Mouse (Mus musculus) lung, embryonic 16.5 days (tissue): ENCODE measurements at regions not wholly inside any gene's neighbourhood (a gene's known extent, or its start where the extent isn't known, plus 50 kb on each side); places are given as distances from the start of the nearest gene placed in this dataset.
A peak's percentile ranks its signal among the peaks of the same experiment; 100 is the strongest.

Experiments
- ATAC-seq: fragments of 200-750 bp; cut with Nextera tagmentation; 2 replicates; pipeline ENCODE4 v1.8.0; 2017; ENCODE audit warnings: low read depth, mild to moderate bottlenecking, moderate library complexity
- H3K27ac ChIP-seq: fragments of 300-500 bp; sonication (generic); 2 replicates; pipeline ENCODE4 v1.5.1; 2014; ENCODE audit warnings: mild to moderate bottlenecking, control low read depth, low read length
- H3K27me3 ChIP-seq: fragments of 300-500 bp; sonication (generic); 2 replicates; pipeline ENCODE4 v1.6.1; 2014; ENCODE audit warnings: low read depth, low read length, mixed read lengths; ENCODE audit not compliant: control insufficient read depth, insufficient read depth
- H3K36me3 ChIP-seq: fragments of 300-500 bp; sonication (generic); 2 replicates; pipeline ENCODE4 v1.6.1; 2014; ENCODE audit warnings: low read length; ENCODE audit not compliant: control insufficient read depth, insufficient read depth
- H3K4me1 ChIP-seq: fragments of 300-500 bp; sonication (generic); replicated peaks from 2 replicates; pipeline ENCODE4 v1.6.1; 2014; ENCODE audit warnings: low read length, mixed read lengths; ENCODE audit not compliant: control insufficient read depth, insufficient read depth
- H3K4me2 ChIP-seq: fragments of 300-500 bp; sonication (generic); 2 replicates; pipeline ENCODE4 v1.6.1; 2014; ENCODE audit warnings: low read depth, low read length, control low read depth
- H3K4me3 ChIP-seq: fragments of 300-500 bp; sonication (generic); 2 replicates; pipeline ENCODE4 v1.5.1; 2014; ENCODE audit warnings: mild to moderate bottlenecking, low read length, control low read depth
- H3K9ac ChIP-seq: fragments of 300-500 bp; sonication (generic); 2 replicates; pipeline ENCODE4 v1.6.1; 2014; ENCODE audit warnings: low read length, control low read depth
- H3K9me3 ChIP-seq: fragments of 300-500 bp; sonication (generic); 2 replicates; pipeline ENCODE4 v1.6.1; 2016; ENCODE audit warnings: low read length; ENCODE audit not compliant: control insufficient read depth
- WGBS: fragments of 180-500 bp; shearing (Covaris S2); extraction: QIAGEN DNeasy Blood & Tissue Kit; methylation state at CpG from one replicate; pipeline ENCODE4 v1.1.7; 2014; 5-methylcytosine and 5-hydroxymethylcytosine counted together

DNA sequence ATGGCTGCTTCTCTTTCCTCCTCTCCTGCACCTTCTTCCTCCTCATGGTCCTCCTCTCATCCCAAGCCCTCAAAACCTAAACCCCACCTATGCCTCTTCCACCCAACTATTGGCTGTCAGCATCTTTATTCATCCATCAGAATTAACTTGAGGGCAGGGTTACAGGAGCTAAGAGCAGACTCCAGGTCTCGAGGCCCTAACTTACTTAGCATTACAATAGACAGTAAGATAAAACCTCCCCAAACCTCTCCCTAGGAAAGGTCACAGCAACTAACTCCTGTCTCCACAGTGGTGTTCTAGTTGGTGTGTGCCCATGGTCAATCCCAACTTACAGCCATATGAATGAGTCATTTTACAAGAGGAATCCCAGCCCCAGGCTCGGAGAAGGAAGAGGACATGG lies 88.3 kb upstream of the Rpl38 start:
- no peak overlapping the region for H3K4me3 ChIP-seq
- no peak overlapping the region for H3K9ac ChIP-seq
- no peak overlapping the region for H3K27ac ChIP-seq
- peaks cover 6% of the 10 kb centered on the region; the same call in 1 of the 2 replicates for H3K9me3 ChIP-seq
- WGBS: 72% methylated on average over 2 of the region's 2 CpGs
- no peaks in the 10 kb centered on the region for H3K27me3 ChIP-seq
- H3K36me3 ChIP-seq: no peaks in the 10 kb centered on the region
- ATAC-seq: no peak
- H3K4me1 ChIP-seq: no peaks in the 10 kb centered on the region
- no peak overlapping the region for H3K4me2 ChIP-seq

DNA sequence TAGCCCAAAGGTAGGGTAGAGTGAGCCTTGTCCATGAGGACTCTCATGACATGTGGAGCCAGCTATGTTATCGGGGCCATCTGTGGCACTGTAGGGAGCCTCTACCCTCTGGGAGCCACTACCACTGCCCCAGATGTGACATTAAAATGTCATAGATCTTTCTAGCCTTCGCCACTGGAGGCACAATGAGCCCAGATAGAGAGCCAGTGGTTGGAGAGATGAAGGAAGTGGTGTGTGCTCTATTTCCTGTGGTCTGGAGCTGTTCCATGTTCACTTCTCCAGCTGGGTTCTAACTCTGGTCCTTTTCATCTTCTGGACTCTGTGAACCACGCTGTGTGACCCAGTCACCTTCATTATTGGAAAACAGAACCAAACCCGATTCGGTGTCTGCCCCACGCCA lies 89.8 kb upstream of the Rpl38 start:
- Histone ChIP-seq H3K4me3 (no peak overlapping the region), H3K4me2 (no peak overlapping the region), H3K36me3 (no peaks in the 10 kb centered on the region), H3K9me3 (peaks cover 6% of the 10 kb centered on the region; the same call in 1 of the 2 replicates), H3K27me3 (no peaks in the 10 kb centered on the region), H3K27ac (no peak overlapping the region), H3K4me1 (no peaks in the 10 kb centered on the region), H3K9ac (no peak overlapping the region)
- ATAC-seq: no peak
- 84% methylated on average over 6 of the region's 6 CpGs for WGBS

DNA sequence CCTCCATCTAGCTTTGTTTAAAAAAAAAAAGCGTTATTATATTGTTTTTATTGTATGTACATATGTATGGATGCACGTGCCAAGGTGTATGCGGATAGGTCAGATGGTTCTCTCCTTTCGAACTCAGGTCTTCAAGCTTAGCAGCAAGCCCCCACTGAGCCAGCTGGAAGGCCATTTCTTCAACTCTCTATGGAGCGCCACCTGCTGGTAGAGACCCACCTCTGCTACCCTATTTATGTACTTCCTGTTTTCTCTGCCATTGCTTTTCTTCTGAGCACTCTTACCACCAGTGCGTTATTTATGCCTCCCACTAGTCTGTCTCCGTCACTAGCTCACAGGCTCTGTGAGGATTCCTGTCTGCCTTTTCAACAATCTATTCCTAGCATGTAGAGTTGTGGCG lies 91.5 kb upstream of the Rpl38 start:
- Histone ChIP-seq H3K4me3 (no peak overlapping the region), H3K27me3 (no peaks in the 10 kb centered on the region), H3K9me3 (0 out of 2 replicates have a peak, but pooled peaks cover 4% of the 10 kb centered on the region), H3K27ac (no peak overlapping the region), H3K4me2 (no peak overlapping the region), H3K4me1 (no peaks in the 10 kb centered on the region), H3K9ac (no peak overlapping the region), H3K36me3 (no peaks in the 10 kb centered on the region)
- no peak for ATAC-seq
- WGBS: 88% methylated on average over 8 of the region's 8 CpGs

DNA sequence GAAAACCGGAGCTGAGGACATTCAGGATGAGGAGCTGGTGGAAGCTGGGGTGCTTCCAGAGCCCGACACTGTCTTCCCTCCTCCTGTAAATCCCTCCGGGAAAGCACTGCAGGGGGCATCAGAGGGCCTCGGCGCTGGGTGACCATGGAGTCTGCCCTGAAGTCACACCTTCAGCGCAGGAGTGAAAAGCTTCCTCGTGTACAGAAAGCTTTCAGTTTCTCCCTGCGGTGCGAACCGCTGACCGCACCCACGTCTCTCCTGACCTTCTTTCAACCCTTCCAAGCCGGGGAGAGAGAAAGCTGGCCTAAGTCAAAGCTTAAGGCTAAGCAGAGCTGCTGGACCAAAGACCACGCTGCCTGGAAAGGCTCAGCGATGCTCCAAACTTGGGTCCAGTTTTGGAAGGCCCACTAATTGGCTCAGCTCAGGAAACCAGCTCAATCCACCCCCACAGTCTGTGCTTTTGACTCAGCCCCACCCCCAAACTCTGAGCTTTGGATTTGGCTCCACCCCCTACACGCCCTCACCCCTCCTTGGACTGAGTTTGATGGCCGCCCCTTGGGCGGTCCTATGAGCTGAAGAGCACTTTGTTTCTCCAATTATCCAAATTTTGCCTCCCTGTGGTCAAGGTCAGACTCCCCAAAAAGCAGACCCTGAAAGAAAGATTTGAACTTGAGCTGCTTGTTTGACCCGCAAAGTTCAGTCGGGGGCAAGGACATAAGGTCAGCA lies 97.0 kb upstream of the Rpl38 start:
- H3K9ac ChIP-seq: no peak overlapping the region
- WGBS: 23% methylated on average over 20 of the region's 20 CpGs
- H3K9me3 ChIP-seq: 0 out of 2 replicates have a peak, but pooled peaks cover 4% of the 10 kb centered on the region
- no peaks in the 10 kb centered on the region for H3K36me3 ChIP-seq
- H3K4me2 ChIP-seq: peak overlapping the region; percentile 4; the same call in 1 of the 2 replicates
- no peak for ATAC-seq
- no peaks in the 10 kb centered on the region for H3K4me1 ChIP-seq
- H3K27ac ChIP-seq: no peak overlapping the region
- H3K4me3 ChIP-seq: no peak overlapping the region
- peaks cover 6% of the 10 kb centered on the region for H3K27me3 ChIP-seq

DNA sequence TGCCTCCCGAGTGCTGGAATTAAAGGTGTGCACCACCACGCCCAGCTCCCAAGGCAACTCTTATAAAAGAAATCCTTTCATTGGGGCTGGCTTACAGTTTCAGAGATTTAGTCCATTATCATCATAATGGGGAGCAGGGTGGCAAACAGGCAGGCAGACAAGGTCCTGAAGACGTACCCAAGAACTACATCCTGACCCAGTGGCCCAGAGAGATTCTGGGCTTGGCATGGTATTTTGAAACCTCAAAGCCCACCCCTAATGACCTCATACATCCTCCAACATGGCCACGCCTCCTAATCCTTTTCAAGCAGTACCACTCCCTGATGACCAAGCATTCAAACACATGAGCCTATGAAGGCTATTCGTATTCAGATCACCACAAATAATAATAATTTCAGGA lies 98.2 kb upstream of the Rpl38 start:
- Histone ChIP-seq H3K36me3 (no peaks in the 10 kb centered on the region), H3K27ac (no peak overlapping the region), H3K4me2 (no peak overlapping the region), H3K9ac (no peak overlapping the region), H3K4me3 (no peak overlapping the region), H3K4me1 (no peaks in the 10 kb centered on the region), H3K9me3 (no peaks in the 10 kb centered on the region), H3K27me3 (peaks cover 6% of the 10 kb centered on the region)
- WGBS: 88% methylated on average over 5 of the region's 5 CpGs
- no peak for ATAC-seq

DNA sequence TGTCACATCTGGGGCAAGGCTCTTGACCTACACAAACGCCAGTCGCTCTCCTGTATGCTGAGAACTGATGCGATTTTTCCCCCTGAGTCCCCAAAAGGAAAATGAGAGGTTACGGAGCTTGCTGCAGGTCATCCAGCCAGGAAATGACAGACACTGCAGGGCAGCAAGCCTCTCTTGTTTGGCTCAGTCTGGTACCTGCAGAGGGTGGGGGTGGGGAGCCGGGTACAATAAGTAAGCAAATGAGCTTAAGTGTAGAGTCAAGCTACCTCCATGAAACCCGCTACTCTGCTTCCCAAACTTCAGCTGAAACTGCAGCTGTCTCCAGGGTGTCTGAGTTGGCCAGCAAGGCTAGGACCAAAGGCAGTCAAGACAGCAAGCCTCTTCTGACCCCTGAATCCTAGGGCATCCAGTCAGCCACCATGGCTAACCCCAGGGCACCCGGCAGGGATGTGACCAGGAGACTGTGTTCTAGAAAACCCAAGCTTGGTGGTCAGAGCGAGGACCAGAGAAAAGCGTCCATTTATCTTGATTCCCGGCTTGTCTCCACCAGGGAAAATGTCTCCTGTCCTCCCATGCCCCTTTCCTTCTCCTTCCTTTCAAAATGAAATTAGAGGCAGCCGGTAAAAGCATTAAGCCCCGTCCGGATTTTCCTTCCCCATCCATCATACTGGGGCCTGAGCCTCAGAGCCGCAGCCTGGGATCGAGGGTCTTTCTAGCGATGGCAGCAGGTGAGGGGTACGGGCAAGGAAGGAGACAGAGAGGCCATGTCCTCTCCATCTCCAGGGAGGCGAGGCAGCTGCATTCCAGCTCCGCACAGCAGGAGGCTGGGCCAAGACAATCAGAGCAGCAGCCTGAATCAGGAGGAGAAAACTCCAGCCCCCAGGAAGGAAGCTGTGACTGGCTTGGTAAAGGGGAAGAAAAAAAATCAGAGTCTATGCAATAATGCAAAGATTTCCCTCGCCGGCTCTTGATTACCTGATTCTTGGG lies 100.2 kb upstream of the Rpl38 start:
- Histone ChIP-seq H3K4me1 (no peaks in the 10 kb centered on the region), H3K4me2 (no peak overlapping the region), H3K27me3 (peaks cover 6% of the 10 kb centered on the region), H3K4me3 (no peak overlapping the region), H3K9me3 (no peaks in the 10 kb centered on the region), H3K36me3 (no peaks in the 10 kb centered on the region), H3K27ac (no peak overlapping the region), H3K9ac (no peak overlapping the region)
- 12% methylated on average over 21 of the region's 21 CpGs for WGBS
- ATAC-seq: no peak

DNA sequence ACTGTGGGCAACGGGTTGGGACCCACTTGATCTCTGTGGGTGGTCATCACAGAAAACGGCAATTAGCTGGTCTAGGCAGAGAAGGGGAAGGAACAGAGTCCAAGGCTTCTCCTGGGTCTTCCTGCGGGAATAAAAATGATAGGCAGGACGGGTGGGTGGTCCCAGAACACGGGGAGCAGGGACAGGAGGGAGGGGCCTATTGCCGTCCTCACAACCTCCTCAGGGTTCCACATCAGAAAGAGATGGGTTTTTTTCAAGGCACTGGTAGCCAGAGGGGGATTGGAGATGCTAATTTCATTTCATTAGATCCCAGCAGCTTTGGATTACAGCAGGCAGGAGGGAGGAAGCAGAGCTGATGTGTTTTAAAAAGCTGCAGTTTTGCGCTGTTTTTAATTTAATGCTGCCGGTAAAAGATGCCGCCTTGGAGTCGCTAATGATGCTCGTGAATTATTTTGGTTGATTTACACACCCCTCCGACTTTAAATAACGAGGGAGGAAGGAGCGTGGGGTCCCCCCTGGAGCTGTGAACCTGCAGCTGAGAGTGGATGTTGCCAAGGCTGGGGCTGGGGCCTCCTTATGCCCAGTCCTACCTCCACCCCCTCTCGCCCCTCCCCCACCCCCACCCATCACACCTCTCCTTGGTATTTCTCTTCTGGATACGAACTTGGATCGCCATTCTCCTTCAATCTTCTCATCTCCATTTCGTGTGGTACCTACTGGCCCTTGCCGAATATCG lies 101.1 kb upstream of the Rpl38 start:
- H3K9me3 ChIP-seq: no peaks in the 10 kb centered on the region
- WGBS: 14% methylated on average over 20 of the region's 20 CpGs
- H3K9ac ChIP-seq: no peak overlapping the region
- H3K36me3 ChIP-seq: no peaks in the 10 kb centered on the region
- no peak for ATAC-seq
- H3K4me3 ChIP-seq: no peak overlapping the region
- H3K4me2 ChIP-seq: no peak overlapping the region
- peaks cover 6% of the 10 kb centered on the region for H3K27me3 ChIP-seq
- H3K27ac ChIP-seq: no peak overlapping the region
- H3K4me1 ChIP-seq: no peaks in the 10 kb centered on the region

DNA sequence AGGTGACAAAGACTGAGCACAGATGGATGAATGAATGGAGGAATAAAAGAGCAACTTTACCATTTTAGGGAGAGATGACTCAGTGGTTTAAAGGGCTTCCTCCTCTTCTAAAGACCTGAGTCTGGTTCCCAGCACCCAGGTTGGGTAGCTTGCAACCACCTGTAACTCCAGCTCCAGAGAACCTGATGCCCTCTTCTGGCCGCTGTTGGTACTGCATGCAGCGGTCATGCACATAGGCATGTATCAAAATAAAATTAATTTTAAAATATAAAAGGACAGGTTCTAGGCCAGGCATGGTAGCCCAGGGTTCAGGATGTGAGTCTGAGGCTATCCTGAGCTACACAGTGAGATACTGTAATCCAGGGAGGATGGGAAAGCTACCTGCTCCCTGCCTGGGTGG lies 103.4 kb upstream of the Rpl38 start:
- peaks cover 13% of the 10 kb centered on the region for H3K27me3 ChIP-seq
- no peaks in the 10 kb centered on the region for H3K9me3 ChIP-seq
- H3K4me1 ChIP-seq: no peaks in the 10 kb centered on the region
- H3K27ac ChIP-seq: no peak overlapping the region
- H3K4me2 ChIP-seq: no peak overlapping the region
- ATAC-seq: no peak
- no peak overlapping the region for H3K4me3 ChIP-seq
- 88% methylated on average over 2 of the region's 2 CpGs for WGBS
- no peaks in the 10 kb centered on the region for H3K36me3 ChIP-seq
- no peak overlapping the region for H3K9ac ChIP-seq

DNA sequence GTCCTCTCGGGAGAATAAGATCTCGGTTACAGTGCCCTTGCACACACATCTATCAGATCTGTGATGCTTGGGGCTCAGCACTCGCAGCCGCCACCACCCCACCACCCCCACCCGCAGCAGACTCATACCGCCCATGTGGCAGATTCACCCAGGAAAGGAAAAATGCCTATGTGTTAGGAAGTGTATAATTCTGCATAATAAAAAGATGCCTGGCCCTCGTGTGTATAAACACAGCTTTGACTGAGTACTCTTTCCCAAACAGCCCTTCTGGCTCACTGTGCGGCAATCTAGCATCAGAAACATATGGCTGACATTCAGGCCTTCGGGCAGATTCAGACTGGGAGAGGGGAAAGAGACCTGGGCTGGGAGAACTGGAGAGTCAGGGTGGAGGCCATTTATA lies 105.2 kb upstream of the Rpl38 start:
- no peaks in the 10 kb centered on the region for H3K9me3 ChIP-seq
- no peak for ATAC-seq
- no peak overlapping the region for H3K9ac ChIP-seq
- no peak overlapping the region for H3K4me2 ChIP-seq
- H3K27ac ChIP-seq: no peak overlapping the region
- H3K4me3 ChIP-seq: no peak overlapping the region
- H3K4me1 ChIP-seq: no peaks in the 10 kb centered on the region
- peaks cover 18% of the 10 kb centered on the region for H3K27me3 ChIP-seq
- no peaks in the 10 kb centered on the region for H3K36me3 ChIP-seq
- 72% methylated on average over 9 of the region's 9 CpGs for WGBS
